1 mouse cellular context compared by ENCODE assay signal in genomic region chr5:147317991-147318390, GRCm38 (mm10).
TF ChIP-seq lines count a peak whose summit lies in the region.

No protein-coding gene starts in this region.

TF ChIP-seq in CH12.LX, 34 proteins besides CTCF, POLR2A, EP300 and RAD21:
- no peak for TF ChIP-seq SMC3 (IDR thresholded peaks at IDR 0.05; ENCODE audit: low read depth, low read length)
- no peak for TF ChIP-seq NELFE (IDR thresholded peaks at IDR 0.05; ENCODE audit: low read depth, low read length)
- TF ChIP-seq ZMIZ1 (IDR thresholded peaks at IDR 0.05; ENCODE audit: low read depth, low read length): no peak
- no peak for TF ChIP-seq JUND (conservative IDR thresholded peaks at IDR 0.05; ENCODE audit: low read depth, low read length)
- TF ChIP-seq CHD2 (IDR thresholded peaks at IDR 0.05; ENCODE audit: low read length): no peak
- TF ChIP-seq USF1 (IDR thresholded peaks at IDR 0.05; ENCODE audit: low read depth, low read length): no peak
